Mouse (Mus musculus): ENCODE results near the gene Tmem179. TPM values are rescaled to one million over a fixed set of nuclear protein-coding genes. Genes with fewer than 3 reads are reported as not detected.
A peak's percentile ranks its signal among the peaks of the same experiment; 100 is the strongest.

Gene Tmem179
- polyA plus RNA-seq, 1 experiment = 0.01 TPM

DNA sequence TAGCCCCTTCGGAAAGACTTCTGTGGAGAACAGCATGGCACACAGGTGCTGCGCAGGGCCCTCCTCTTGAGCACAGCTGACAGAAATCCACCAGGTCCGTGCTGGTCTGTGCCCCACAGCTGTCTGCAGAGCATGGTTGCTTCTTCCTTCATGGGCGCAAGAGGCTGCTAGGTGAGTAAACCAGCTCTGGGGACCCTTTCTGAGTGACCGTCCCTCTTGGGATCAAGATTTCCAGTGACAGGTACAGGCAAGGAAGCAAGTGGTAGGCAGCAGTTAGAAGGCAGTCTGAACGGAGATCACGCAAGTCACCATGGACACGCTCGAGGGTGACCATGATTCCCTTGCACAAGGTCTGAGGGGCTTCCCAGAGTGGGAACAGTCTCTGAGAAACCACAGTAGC is 27.0 kb downstream of the Tmem179 start:
- Histone ChIP-seq H3K4me2 (ENCODE audit: low read depth) (no peak overlapping the region), H3K36me3 (ENCODE audit: control insufficient read depth, insufficient read depth) (no peaks in the 10 kb centered on the region), H3K4me3 (no peak overlapping the region), H3K79me2 (ENCODE audit: control insufficient read depth, insufficient read depth) (no peaks in the 10 kb centered on the region), H3K27me3 (ENCODE audit: control insufficient read depth, insufficient read depth, insufficient read length) (peaks cover 11% of the 10 kb centered on the region), H3ac (ENCODE audit: control insufficient read depth, insufficient read length) (no peak overlapping the region)
- no peak for TF ChIP-seq USF1 (IDR thresholded peaks at IDR 0.05; ENCODE audit: low read depth)
- TF ChIP-seq MYOG (IDR thresholded peaks at IDR 0.05; ENCODE audit: control insufficient read depth in 1 of 3, insufficient read depth in 1 of 3, insufficient read length in 2 of 3, low read depth in 2 of 3) = no peak
- no peak for TF ChIP-seq E2F4 (IDR thresholded peaks at IDR 0.05; ENCODE audit: insufficient read depth)
- no peak for TF ChIP-seq TCF3 (IDR thresholded peaks at IDR 0.05; ENCODE audit: insufficient read length, low read depth)
- TF ChIP-seq MAX (IDR thresholded peaks at IDR 0.05; ENCODE audit: low read depth) = no peak
- TF ChIP-seq REST (IDR thresholded peaks at IDR 0.05; ENCODE audit: insufficient read depth, insufficient read length) = no peak
- TF ChIP-seq SRF (IDR thresholded peaks at IDR 0.05; ENCODE audit: control insufficient read depth, insufficient read length, low read depth) = no peak
- no peak for TF ChIP-seq POLR2A (IDR thresholded peaks at IDR 0.05; ENCODE audit: insufficient read length, low read depth)
- TF ChIP-seq TCF12 (IDR thresholded peaks at IDR 0.05; ENCODE audit: insufficient read depth, poor library complexity, severe bottlenecking) = no peak
- no peak for TF ChIP-seq MYOD1 (IDR thresholded peaks at IDR 0.05; ENCODE audit: control insufficient read depth in 1 of 3, insufficient read length in 2 of 3, low read depth in 2 of 3)
- no peak for TF ChIP-seq CEBPB (IDR thresholded peaks at IDR 0.05; ENCODE audit: insufficient read depth, poor library complexity, severe bottlenecking)
- no peak for TF ChIP-seq POLR2AphosphoS2 (IDR thresholded peaks at IDR 0.05; ENCODE audit: insufficient read length, low read depth)

DNA sequence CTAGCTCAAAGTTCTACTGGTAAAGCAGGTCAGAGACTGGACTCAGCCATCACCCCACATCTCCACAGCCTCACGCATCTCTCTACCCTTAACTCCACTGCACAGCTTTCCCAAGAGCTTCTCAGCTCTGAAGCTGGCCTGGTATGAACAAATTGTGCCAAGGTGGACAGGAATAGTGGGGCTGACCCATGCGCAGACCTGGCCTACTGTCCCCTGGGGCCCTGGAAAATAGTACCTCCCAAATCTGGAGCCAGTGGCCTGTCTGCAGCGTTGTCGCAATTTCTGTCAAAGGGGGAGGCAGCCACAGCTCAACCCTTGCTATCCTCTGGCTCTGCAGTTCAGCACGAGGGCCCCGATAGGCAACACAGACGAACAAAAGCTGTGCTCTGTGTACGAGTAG is 27.4 kb downstream of the Tmem179 start, which contains the start of gene A530016L24Rik:
TSS of gene A530016L24Rik (plus strand) at position 315 of the 400 bp plus-strand sequence.
- Histone ChIP-seq H3K4me3 (no peak within 1 kb of the TSS), H3K4me2 (ENCODE audit: low read depth) (no peak within 1 kb of the TSS)

DNA sequence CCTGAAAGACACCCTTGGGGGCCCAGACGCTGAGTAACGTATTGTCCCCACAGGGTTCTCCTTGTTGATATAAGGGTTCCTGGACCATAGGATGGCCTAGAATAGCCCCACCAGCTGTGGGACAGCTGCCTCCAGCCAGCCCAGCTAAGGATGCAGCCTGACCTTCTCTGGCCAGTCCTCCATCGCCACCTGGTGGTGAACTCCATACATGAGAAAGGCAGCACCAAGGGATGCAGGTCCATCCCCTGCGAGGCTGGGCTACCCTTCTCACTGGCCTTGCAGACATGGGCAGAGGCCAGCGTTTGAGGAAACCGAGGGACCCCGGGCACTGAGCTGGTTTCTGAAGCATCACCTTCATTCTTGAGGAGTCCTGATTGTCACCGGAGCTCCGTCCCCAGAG is 42.8 kb downstream of the Tmem179 start:
- no peaks in the 10 kb centered on the region for H3K79me2 ChIP-seq (ENCODE audit: control insufficient read depth, insufficient read depth)
- no peak overlapping the region for H3ac ChIP-seq (ENCODE audit: control insufficient read depth, insufficient read length)
- no peaks in the 10 kb centered on the region for H3K36me3 ChIP-seq (ENCODE audit: control insufficient read depth, insufficient read depth)
- peaks cover 55% of the 10 kb centered on the region for H3K27me3 ChIP-seq (ENCODE audit: control insufficient read depth, insufficient read depth, insufficient read length)
- no peak overlapping the region for H3K4me3 ChIP-seq
- no peak for TF ChIP-seq TCF3 (IDR thresholded peaks at IDR 0.05; ENCODE audit: insufficient read length, low read depth)
- TF ChIP-seq MYOD1 (IDR thresholded peaks at IDR 0.05; ENCODE audit: control insufficient read depth in 1 of 3, insufficient read length in 2 of 3, low read depth in 2 of 3) = peak in 1 of 3 experiments; percentile 43
- peak in 1 of 3 experiments; percentile 42 for TF ChIP-seq MYOG (IDR thresholded peaks at IDR 0.05; ENCODE audit: control insufficient read depth in 1 of 3, insufficient read depth in 1 of 3, insufficient read length in 2 of 3, low read depth in 2 of 3)
- no peak overlapping the region for H3K4me2 ChIP-seq (ENCODE audit: low read depth)

More for the DNA sequence above, 27.4 kb downstream of the Tmem179 start, which contains the start of gene A530016L24Rik:
- Histone ChIP-seq H3K79me2 (ENCODE audit: control insufficient read depth, insufficient read depth) (no peaks in the 10 kb centered on the region), H3K27me3 (ENCODE audit: control insufficient read depth, insufficient read depth, insufficient read length) (peaks cover 11% of the 10 kb centered on the region), H3K36me3 (ENCODE audit: control insufficient read depth, insufficient read depth) (no peaks in the 10 kb centered on the region), H3ac (ENCODE audit: control insufficient read depth, insufficient read length) (no peak within 1 kb of the TSS)
- TF ChIP-seq MYOD1 (IDR thresholded peaks at IDR 0.05; ENCODE audit: control insufficient read depth in 1 of 3, insufficient read length in 2 of 3, low read depth in 2 of 3) (no peak), MYOG (IDR thresholded peaks at IDR 0.05; ENCODE audit: control insufficient read depth in 1 of 3, insufficient read depth in 1 of 3, insufficient read length in 2 of 3, low read depth in 2 of 3) (no peak), REST (IDR thresholded peaks at IDR 0.05; ENCODE audit: insufficient read depth, insufficient read length) (no peak), CEBPB (IDR thresholded peaks at IDR 0.05; ENCODE audit: insufficient read depth, poor library complexity, severe bottlenecking) (no peak), USF1 (IDR thresholded peaks at IDR 0.05; ENCODE audit: low read depth) (no peak), TCF3 (IDR thresholded peaks at IDR 0.05; ENCODE audit: insufficient read length, low read depth) (no peak), SRF (IDR thresholded peaks at IDR 0.05; ENCODE audit: control insufficient read depth, insufficient read length, low read depth) (no peak), MAX (IDR thresholded peaks at IDR 0.05; ENCODE audit: low read depth) (no peak), POLR2AphosphoS2 (IDR thresholded peaks at IDR 0.05; ENCODE audit: insufficient read length, low read depth) (no peak), POLR2A (IDR thresholded peaks at IDR 0.05; ENCODE audit: insufficient read length, low read depth) (no peak), TCF12 (IDR thresholded peaks at IDR 0.05; ENCODE audit: insufficient read depth, poor library complexity, severe bottlenecking) (no peak), E2F4 (IDR thresholded peaks at IDR 0.05; ENCODE audit: insufficient read depth) (no peak)

DNA sequence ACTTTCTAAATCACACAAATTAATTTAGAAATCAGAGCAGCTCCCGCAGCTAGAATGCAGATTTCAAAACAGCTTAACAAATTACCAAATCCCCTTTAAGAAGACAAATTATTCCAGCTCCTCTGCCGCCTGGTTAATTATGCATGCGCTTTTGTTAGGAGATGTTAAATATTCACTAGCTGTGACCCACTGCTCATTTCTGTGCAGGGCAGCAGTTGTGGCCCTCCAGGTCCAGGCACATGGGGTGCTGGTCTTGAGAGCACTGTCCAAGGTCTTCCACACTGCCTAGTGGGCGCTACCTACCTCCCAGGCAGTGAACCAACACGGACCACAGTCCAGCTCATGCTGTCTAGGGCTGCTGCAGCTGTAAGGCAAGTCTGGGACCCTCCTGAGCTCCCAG is 46.3 kb downstream of the Tmem179 start:
- Histone ChIP-seq H3K27me3 (ENCODE audit: control insufficient read depth, insufficient read depth, insufficient read length) (peaks cover 53% of the 10 kb centered on the region), H3K4me2 (ENCODE audit: low read depth) (no peak overlapping the region), H3ac (ENCODE audit: control insufficient read depth, insufficient read length) (no peak overlapping the region), H3K36me3 (ENCODE audit: control insufficient read depth, insufficient read depth) (no peaks in the 10 kb centered on the region), H3K4me3 (no peak overlapping the region), H3K79me2 (ENCODE audit: control insufficient read depth, insufficient read depth) (no peaks in the 10 kb centered on the region)
- TF ChIP-seq MAX (IDR thresholded peaks at IDR 0.05; ENCODE audit: low read depth) = no peak
- TF ChIP-seq USF1 (IDR thresholded peaks at IDR 0.05; ENCODE audit: low read depth) = no peak
- no peak for TF ChIP-seq SRF (IDR thresholded peaks at IDR 0.05; ENCODE audit: control insufficient read depth, insufficient read length, low read depth)
- no peak for TF ChIP-seq TCF12 (IDR thresholded peaks at IDR 0.05; ENCODE audit: insufficient read depth, poor library complexity, severe bottlenecking)
- TF ChIP-seq TCF3 (IDR thresholded peaks at IDR 0.05; ENCODE audit: insufficient read length, low read depth) = no peak

DNA sequence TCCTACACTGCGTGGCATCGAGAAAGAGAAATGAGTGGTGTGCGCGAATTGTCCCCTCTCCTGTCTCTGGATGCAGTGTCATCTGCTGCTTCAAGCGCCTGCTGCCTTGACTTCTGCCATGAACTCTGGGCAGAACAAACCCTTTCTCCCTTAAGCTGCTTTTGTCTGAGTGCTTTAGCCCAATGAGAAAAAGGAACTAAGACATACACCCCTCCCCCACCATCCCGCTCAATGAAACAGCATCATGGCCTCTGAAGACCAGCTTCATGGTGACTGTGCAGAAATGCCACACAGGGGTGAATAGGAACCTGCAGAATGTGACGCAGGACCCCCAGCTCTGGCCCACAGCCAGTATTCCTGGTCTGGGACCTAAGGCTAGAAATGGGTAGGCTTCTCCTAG is 47.2 kb downstream of the Tmem179 start:
- no peak overlapping the region for H3ac ChIP-seq (ENCODE audit: control insufficient read depth, insufficient read length)
- peaks cover 48% of the 10 kb centered on the region for H3K27me3 ChIP-seq (ENCODE audit: control insufficient read depth, insufficient read depth, insufficient read length)
- H3K4me2 ChIP-seq (ENCODE audit: low read depth) = no peak overlapping the region
- no peak overlapping the region for H3K4me3 ChIP-seq
- no peaks in the 10 kb centered on the region for H3K36me3 ChIP-seq (ENCODE audit: control insufficient read depth, insufficient read depth)
- no peaks in the 10 kb centered on the region for H3K79me2 ChIP-seq (ENCODE audit: control insufficient read depth, insufficient read depth)
- TF ChIP-seq REST (IDR thresholded peaks at IDR 0.05; ENCODE audit: insufficient read depth, insufficient read length) = no peak
- TF ChIP-seq MYOG (IDR thresholded peaks at IDR 0.05; ENCODE audit: control insufficient read depth in 1 of 3, insufficient read depth in 1 of 3, insufficient read length in 2 of 3, low read depth in 2 of 3) = no peak
- TF ChIP-seq MAX (IDR thresholded peaks at IDR 0.05; ENCODE audit: low read depth) = no peak
- no peak for TF ChIP-seq SRF (IDR thresholded peaks at IDR 0.05; ENCODE audit: control insufficient read depth, insufficient read length, low read depth)
- TF ChIP-seq TCF3 (IDR thresholded peaks at IDR 0.05; ENCODE audit: insufficient read length, low read depth) = no peak
- TF ChIP-seq E2F4 (IDR thresholded peaks at IDR 0.05; ENCODE audit: insufficient read depth) = no peak
- no peak for TF ChIP-seq MYOD1 (IDR thresholded peaks at IDR 0.05; ENCODE audit: control insufficient read depth in 1 of 3, insufficient read length in 2 of 3, low read depth in 2 of 3)
- no peak for TF ChIP-seq USF1 (IDR thresholded peaks at IDR 0.05; ENCODE audit: low read depth)
- no peak for TF ChIP-seq TCF12 (IDR thresholded peaks at IDR 0.05; ENCODE audit: insufficient read depth, poor library complexity, severe bottlenecking)
- no peak for TF ChIP-seq POLR2AphosphoS2 (IDR thresholded peaks at IDR 0.05; ENCODE audit: insufficient read length, low read depth)
- TF ChIP-seq CEBPB (IDR thresholded peaks at IDR 0.05; ENCODE audit: insufficient read depth, poor library complexity, severe bottlenecking) = no peak
- TF ChIP-seq POLR2A (IDR thresholded peaks at IDR 0.05; ENCODE audit: insufficient read length, low read depth) = no peak

All from myocyte (in vitro differentiated cells).